Mouse (Mus musculus) C2C12 (cell line): ENCODE data around the gene Palm3.

ENCODE experiments used
- CTCF ChIP-seq: IDR thresholded peaks from one replicate; pipeline ENCODE4 v1.5.1; 2011; ENCODE audit not compliant: control insufficient read depth, insufficient read depth, insufficient read length
- MAX ChIP-seq: IDR thresholded peaks from one replicate; pipeline ENCODE4 v1.6.1; 2011; ENCODE audit warnings: mild to moderate bottlenecking, control low read depth
- USF1 ChIP-seq: IDR thresholded peaks from one replicate; pipeline ENCODE4 v1.6.1; 2011; ENCODE audit warnings: low read depth, mild to moderate bottlenecking, control low read depth, moderate library complexity

DNA sequence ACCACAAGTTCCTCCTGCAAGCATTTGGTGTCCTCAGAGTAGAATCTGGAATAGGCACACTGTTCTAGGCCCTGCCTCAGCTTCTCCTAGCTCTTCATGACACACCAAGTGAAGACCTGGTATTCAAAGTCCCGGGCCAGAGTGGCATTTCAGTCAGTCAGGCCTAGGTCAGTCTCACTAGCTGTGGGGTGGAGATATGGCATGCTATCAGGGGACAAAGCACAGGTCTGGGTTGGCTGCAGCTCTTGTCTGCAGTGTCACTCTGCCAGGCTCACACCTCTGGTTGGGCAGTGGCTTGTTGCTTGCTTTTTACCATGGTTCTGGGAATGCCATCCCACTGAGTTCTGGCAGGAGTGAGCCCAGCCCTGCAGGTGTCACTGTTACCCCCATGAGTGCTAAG is 55.1 kb downstream of the Palm3 start:
- TF ChIP-seq CTCF (no peak), USF1 (no peak), MAX (no peak)
